Mouse (Mus musculus) midbrain, embryonic 15.5 days (tissue): ENCODE results near the gene Cpne7. TPM values are rescaled to one million over a fixed set of nuclear protein-coding genes. Genes with fewer than 3 reads are reported as not detected.

Source experiments
- ATAC-seq: fragments of 200-750 bp; cut with Nextera tagmentation; replicated peaks from 2 replicates; pipeline ENCODE4 v1.8.0; 2017; ENCODE audit warnings: moderate TSS enrichment
- H3K27ac ChIP-seq: fragments of 300-500 bp; sonication (generic); 2 replicates; pipeline ENCODE4 v1.5.1; 2015; ENCODE audit warnings: mild to moderate bottlenecking, inconsistent platforms
- H3K27me3 ChIP-seq: fragments of 300-500 bp; sonication (generic); replicated peaks from 2 replicates; pipeline ENCODE4 v1.6.1; 2015; ENCODE audit warnings: inconsistent platforms
- H3K36me3 ChIP-seq: fragments of 300-500 bp; sonication (generic); replicated peaks from 2 replicates; pipeline ENCODE4 v1.6.1; 2015; ENCODE audit warnings: inconsistent platforms
- H3K4me1 ChIP-seq: fragments of 300-500 bp; sonication (generic); 2 replicates; pipeline ENCODE4 v1.6.1; 2015; ENCODE audit warnings: inconsistent platforms
- H3K4me2 ChIP-seq: fragments of 300-500 bp; sonication (generic); 2 replicates; pipeline ENCODE4 v1.6.1; 2015; ENCODE audit warnings: inconsistent platforms, mild to moderate bottlenecking, moderate library complexity
- H3K4me3 ChIP-seq: fragments of 300-500 bp; sonication (generic); 2 replicates; pipeline ENCODE4 v1.5.1; 2015; ENCODE audit warnings: mild to moderate bottlenecking, inconsistent platforms
- H3K9ac ChIP-seq: fragments of 300-500 bp; sonication (generic); 2 replicates; pipeline ENCODE4 v1.6.1; 2015; ENCODE audit warnings: mild to moderate bottlenecking, inconsistent platforms
- H3K9me3 ChIP-seq: fragments of 300-500 bp; sonication (generic); 2 replicates; pipeline ENCODE4 v1.6.1; 2016; ENCODE audit warnings: inconsistent platforms
- WGBS: fragments of 180-500 bp; shearing (Covaris S2); methylation state at CpG from one replicate; pipeline ENCODE4 v1.1.7; 2015; ENCODE audit warnings: mixed read lengths; 5-methylcytosine and 5-hydroxymethylcytosine counted together
- microRNA-seq: library from miRNA; unstranded; fragments of <30 nt; microRNA quantifications from one replicate; pipeline ENCODE4, GENCODE M21; 2016
- polyA plus RNA-seq: library from polyadenylated mRNA; unstranded; fragments of >200 nt; fragmentation: Nextera tagmentation; extraction: Ambion mirVana; gene quantifications from 2 replicates; pipeline ENCODE4 v1.2.1, GENCODE M21; 2015

The Cpne7 gene
- polyA plus RNA-seq, 1 experiment from 2014 or later, result 8.1 TPM

DNA sequence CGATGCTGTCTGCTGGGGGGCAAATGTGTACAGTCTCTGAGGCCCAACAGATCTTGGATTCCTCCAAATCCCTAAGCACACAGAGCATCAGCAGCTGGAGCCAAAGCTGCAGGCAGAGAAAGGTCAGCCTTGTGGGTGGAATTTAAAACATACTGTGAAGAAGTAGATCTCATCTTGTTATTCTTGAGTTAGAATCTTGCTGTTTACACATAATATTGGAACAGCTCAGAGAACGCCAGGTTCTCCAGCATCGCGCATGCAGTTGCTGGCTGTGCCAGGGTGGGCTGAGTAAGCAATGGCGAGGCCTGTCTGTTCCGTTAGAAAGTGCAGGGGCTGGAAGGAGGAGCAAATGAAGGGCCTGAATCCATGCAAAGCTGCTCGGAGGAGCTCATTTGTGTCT is 29.2 kb downstream of the Cpne7 start:
- Histone ChIP-seq H3K27me3 (no peaks in the 10 kb centered on the region), H3K4me2 (no peak overlapping the region), H3K36me3 (no peaks in the 10 kb centered on the region), H3K4me1 (no peaks in the 10 kb centered on the region), H3K9me3 (no peaks in the 10 kb centered on the region), H3K9ac (no peak overlapping the region), H3K4me3 (no peak overlapping the region), H3K27ac (peak overlapping the region; percentile 39; the same call in 1 of the 2 replicates)
- WGBS, result 75% methylated on average over 7 of the region's 7 CpGs
- ATAC-seq, result no peak

DNA sequence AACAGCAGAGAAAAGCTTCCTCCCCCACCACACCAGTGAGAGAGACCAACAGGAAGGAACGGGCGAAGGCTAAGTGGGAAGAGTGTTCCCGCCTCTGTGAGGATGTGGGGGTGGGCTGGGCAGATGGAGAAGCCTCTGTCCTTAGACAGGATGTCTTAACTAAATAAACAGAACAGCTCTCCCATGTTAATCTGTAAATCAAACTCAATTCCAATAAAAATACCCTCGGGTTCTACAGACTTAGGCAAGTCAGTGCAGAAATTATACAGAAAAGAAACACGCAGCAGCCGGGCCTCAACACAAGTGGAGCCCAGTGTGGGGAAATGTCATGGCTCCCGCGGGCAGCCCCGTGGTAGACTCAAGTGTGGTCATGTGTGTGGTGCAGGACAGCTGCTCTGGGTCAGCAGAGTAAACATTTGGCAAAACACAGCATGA is 33.6 kb downstream of the Cpne7 start:
- WGBS, result 72% methylated on average over 9 of the region's 9 CpGs
- Histone ChIP-seq H3K4me2 (no peak overlapping the region), H3K9me3 (no peaks in the 10 kb centered on the region), H3K36me3 (no peaks in the 10 kb centered on the region), H3K27me3 (no peaks in the 10 kb centered on the region), H3K4me3 (no peak overlapping the region), H3K9ac (no peak overlapping the region), H3K4me1 (no peaks in the 10 kb centered on the region), H3K27ac (no peak overlapping the region)
- ATAC-seq, result no peak

DNA sequence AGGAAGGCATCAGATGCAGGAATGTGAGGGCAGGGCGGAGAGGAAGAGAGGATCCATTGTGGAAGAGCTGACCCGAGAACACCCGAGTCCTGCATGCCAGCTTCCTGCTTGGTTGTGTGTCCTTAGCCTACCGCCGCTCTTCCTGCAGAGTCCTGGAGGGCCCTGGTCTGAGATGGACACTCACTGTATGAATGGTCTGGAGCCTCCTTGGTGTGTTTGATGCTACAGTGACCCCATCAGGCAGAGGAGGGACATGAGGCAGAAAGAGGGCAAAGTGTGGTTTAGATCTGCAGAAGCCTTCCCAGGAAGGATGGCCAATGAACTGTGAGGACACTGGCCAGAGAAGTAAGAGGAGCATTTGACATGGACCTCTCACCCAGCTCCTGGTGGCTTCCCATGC is 38.0 kb downstream of the Cpne7 start:
- no peak overlapping the region for H3K4me3 ChIP-seq
- no peaks in the 10 kb centered on the region for H3K27me3 ChIP-seq
- H3K36me3 ChIP-seq, result no peaks in the 10 kb centered on the region
- H3K4me1 ChIP-seq, result no peaks in the 10 kb centered on the region
- H3K9me3 ChIP-seq, result no peaks in the 10 kb centered on the region
- no peak overlapping the region for H3K4me2 ChIP-seq
- 78% methylated on average over 5 of the region's 5 CpGs for WGBS
- no peak overlapping the region for H3K9ac ChIP-seq
- ATAC-seq, result no peak
- no peak overlapping the region for H3K27ac ChIP-seq

DNA sequence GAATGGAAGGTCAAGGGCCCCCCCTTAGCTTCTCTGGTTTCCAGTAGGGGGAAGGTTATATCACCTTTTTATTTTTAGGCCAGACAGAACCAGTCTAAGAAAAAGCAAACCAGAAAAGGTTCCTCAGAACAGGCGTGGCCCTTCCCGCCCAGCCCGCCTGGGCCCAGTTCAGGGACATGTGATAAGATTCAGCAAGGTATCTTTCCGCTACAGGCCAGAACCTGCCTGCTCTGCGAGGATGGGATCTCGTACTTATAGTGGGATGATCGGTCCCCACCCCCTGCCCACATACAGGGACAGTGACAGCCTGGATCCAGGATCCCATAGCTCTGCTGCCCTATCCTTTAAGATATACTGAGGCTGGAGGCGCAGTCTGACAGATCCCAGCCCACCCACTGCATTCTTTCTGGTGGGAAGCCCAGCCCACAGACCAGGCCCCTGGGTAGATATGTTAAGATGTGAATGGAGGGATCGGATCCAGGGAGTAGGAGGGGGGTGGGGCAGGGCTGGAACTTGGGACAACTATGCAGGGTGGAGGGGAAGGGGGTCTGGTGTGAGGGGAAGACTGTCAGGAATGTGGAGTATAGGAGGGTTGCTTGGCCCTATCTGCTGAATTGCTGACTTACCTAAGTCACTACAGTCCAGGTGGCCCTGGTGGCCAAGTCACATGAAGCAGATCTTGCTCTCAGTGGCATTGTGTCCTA is 39.0 kb downstream of the Cpne7 start:
- Histone ChIP-seq H3K4me2 (no peak overlapping the region), H3K27ac (no peak overlapping the region), H3K9me3 (no peaks in the 10 kb centered on the region), H3K27me3 (no peaks in the 10 kb centered on the region), H3K4me1 (no peaks in the 10 kb centered on the region), H3K4me3 (no peak overlapping the region), H3K9ac (no peak overlapping the region), H3K36me3 (no peaks in the 10 kb centered on the region)
- no peak for ATAC-seq
- WGBS, result 83% methylated on average over 9 of the region's 9 CpGs

DNA sequence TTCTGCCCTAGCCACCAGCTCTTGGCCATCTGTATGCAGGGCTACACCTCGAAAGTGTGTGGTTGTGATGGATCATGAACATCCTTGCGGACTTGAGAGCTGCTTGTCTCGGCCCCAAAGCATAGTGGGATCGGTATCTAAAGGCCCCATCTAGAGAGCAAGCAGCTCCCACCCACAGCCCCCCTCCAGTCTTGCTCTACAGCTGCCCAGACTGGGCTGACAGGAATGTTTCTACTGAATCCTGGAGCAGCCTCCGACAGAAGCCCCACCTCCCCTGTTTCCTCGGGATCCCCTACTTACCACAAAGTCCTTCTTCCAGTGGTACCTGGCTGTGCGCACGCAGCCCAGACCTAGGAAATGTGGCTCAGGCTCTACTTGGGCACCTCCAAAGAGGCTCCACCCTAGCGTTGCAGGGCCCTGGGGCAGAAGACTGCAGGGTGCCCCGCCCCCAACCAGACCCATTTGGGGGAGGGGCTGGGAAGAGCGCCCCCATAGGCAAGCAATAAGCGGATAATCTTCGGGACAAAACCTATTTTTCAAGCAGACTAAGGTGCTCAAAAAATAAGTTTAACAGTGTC is 40.8 kb downstream of the Cpne7 start, which contains the start of gene Sult5a1:
Gene Sult5a1 (minus strand): TSS at position 428 of the 578 bp plus-strand sequence.
- no peaks in the 10 kb centered on the region for H3K27me3 ChIP-seq
- no peak for ATAC-seq
- no peaks in the 10 kb centered on the region for H3K9me3 ChIP-seq
- no peak within 1 kb of the TSS for H3K27ac ChIP-seq
- H3K36me3 ChIP-seq, result no peaks in the 10 kb centered on the region
- no peak within 1 kb of the TSS for H3K9ac ChIP-seq
- H3K4me1 ChIP-seq, result no peaks in the 10 kb centered on the region
- H3K4me3 ChIP-seq, result no peak within 1 kb of the TSS
- WGBS, result 34% methylated on average over 13 of the region's 13 CpGs
- H3K4me2 ChIP-seq, result peak within 1 kb of the TSS; percentile 7; the same call in 1 of the 2 replicates

DNA sequence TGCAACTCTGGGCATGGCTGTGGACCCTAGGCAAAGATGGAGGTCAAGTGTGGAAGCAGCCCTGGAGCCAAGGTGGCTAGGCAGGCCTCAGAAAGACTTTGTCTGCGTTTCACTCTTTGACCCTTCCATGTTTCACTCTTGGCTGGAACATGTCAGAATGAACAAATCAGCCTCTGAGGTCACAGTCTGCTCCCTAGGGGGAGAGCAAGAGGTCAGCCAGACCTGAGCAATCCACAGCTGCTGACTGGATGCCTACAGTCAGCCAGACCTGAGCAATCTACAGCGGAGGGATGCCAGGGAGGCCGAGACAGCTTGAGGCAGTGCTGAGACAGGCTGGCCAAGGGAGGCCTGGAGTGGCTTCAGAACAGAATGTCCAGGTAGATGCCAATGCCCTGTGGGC is 64.2 kb downstream of the Cpne7 start:
- H3K9me3 ChIP-seq, result no peaks in the 10 kb centered on the region
- ATAC-seq, result no peak
- H3K4me1 ChIP-seq, result no peaks in the 10 kb centered on the region
- H3K36me3 ChIP-seq, result no peaks in the 10 kb centered on the region
- H3K4me3 ChIP-seq, result no peak overlapping the region
- no peak overlapping the region for H3K9ac ChIP-seq
- WGBS, result 69% methylated on average over 3 of the region's 3 CpGs
- H3K4me2 ChIP-seq, result no peak overlapping the region
- no peaks in the 10 kb centered on the region for H3K27me3 ChIP-seq
- H3K27ac ChIP-seq, result no peak overlapping the region

Small RNA genes lying within 50 kb of the gene (microRNA-seq; reads per million reads assigned to microRNA genes)
- gene Mir7079 (0.74 reads per million), gene Mir7080 (not detected)

Other genes starting within 250 kb of the Cpne7 start
- gene Ankrd11, start 75.1 kb upstream of the Cpne7 start, polyA plus RNA-seq, result 69.4 and 71.7 TPM in 2 replicates
- gene Spg7, start 54.4 kb upstream of the Cpne7 start, polyA plus RNA-seq, result 48.7 and 49.0 TPM in 2 replicates
- gene Rpl13, start 15.0 kb upstream of the Cpne7 start, polyA plus RNA-seq, result 632 and 634 TPM in 2 replicates
- gene Sult5a1, start 40.9 kb downstream of the Cpne7 start, polyA plus RNA-seq, result 1.6 and 2.1 TPM in 2 replicates
- 0.13 and 0.19 TPM in 2 replicates for gene Dpep1, start 68.9 kb downstream of the Cpne7 start, polyA plus RNA-seq
- 227 and 235 TPM in 2 replicates for gene Chmp1a, start 95.4 kb downstream of the Cpne7 start, polyA plus RNA-seq
- gene Spata33, start 95.5 kb downstream of the Cpne7 start, polyA plus RNA-seq, result 8.0 and 8.1 TPM in 2 replicates
- gene Cdk10, start 107.5 kb downstream of the Cpne7 start, polyA plus RNA-seq, result 52.6 and 55.0 TPM in 2 replicates
- 7.4 and 8.1 TPM in 2 replicates for gene Spata2l, start 118.9 kb downstream of the Cpne7 start, polyA plus RNA-seq
- gene Zfp276, start 136.8 kb downstream of the Cpne7 start, polyA plus RNA-seq, result 28.2 and 30.3 TPM in 2 replicates
- gene Vps9d1, start 137.0 kb downstream of the Cpne7 start, polyA plus RNA-seq, result 66.6 and 69.9 TPM in 2 replicates
- 6.4 and 9.8 TPM in 2 replicates for gene Fanca, start 201.2 kb downstream of the Cpne7 start, polyA plus RNA-seq
- gene Spire2, start 215.3 kb downstream of the Cpne7 start, polyA plus RNA-seq, result 44.0 and 44.8 TPM in 2 replicates